Mouse (Mus musculus) forebrain, embryonic 14.5 days (tissue): ENCODE measurements around the gene Zfp362. TPM values are rescaled to one million over a fixed set of nuclear protein-coding genes. Genes with fewer than 3 reads are reported as not detected.

ENCODE experiments used
- ATAC-seq: fragments of 200-750 bp; cut with Nextera tagmentation; 2 replicates; pipeline ENCODE4 v1.8.0; 2017; ENCODE audit warnings: mild to moderate bottlenecking, moderate library complexity
- DNase-seq: peaks from one replicate; pipeline ENCODE4 v3.0.0-alpha.2; 2015; ENCODE audit warnings: low spot score
- H3K27ac ChIP-seq: fragments of 300-500 bp; sonication (generic); 2 replicates; pipeline ENCODE4 v1.5.1; 2014; ENCODE audit warnings: low read depth, mild to moderate bottlenecking, control low read depth, low read length, moderate library complexity
- H3K27me3 ChIP-seq: fragments of 300-500 bp; sonication (generic); replicated peaks from 2 replicates; pipeline ENCODE4 v1.6.1; 2014; ENCODE audit warnings: low read length, control low read depth, mixed read lengths; ENCODE audit not compliant: control insufficient read depth, insufficient read depth
- H3K36me3 ChIP-seq: fragments of 300-500 bp; sonication (generic); 2 replicates; pipeline ENCODE4 v1.6.1; 2014; ENCODE audit warnings: low read length, control low read depth; ENCODE audit not compliant: control insufficient read depth, insufficient read depth
- H3K4me1 ChIP-seq: fragments of 300-500 bp; sonication (generic); 2 replicates; pipeline ENCODE4 v1.6.1; 2014; ENCODE audit warnings: antibody characterized with exemption, low read length, control low read depth; ENCODE audit not compliant: control insufficient read depth, insufficient read depth
- H3K4me2 ChIP-seq: fragments of 300-500 bp; sonication (generic); 2 replicates; pipeline ENCODE4 v1.6.1; 2014; ENCODE audit warnings: mild to moderate bottlenecking, control low read depth, low read length
- H3K4me3 ChIP-seq: fragments of 300-500 bp; sonication (generic); 2 replicates; pipeline ENCODE4 v1.5.1; 2014; ENCODE audit warnings: low read depth, low read length, control low read depth
- H3K9ac ChIP-seq: fragments of 300-500 bp; sonication (generic); 2 replicates; pipeline ENCODE4 v1.6.1; 2014; ENCODE audit warnings: mild to moderate bottlenecking, low read length, control low read depth, moderate library complexity
- H3K9me3 ChIP-seq: fragments of 300-500 bp; sonication (generic); replicated peaks from 2 replicates; pipeline ENCODE4 v1.6.1; 2016; ENCODE audit warnings: low read length, control low read depth, mixed read lengths; ENCODE audit not compliant: control insufficient read depth
- WGBS: fragments of 180-500 bp; shearing (Covaris S2); extraction: QIAGEN DNeasy Blood & Tissue Kit; methylation state at CpG from one replicate; pipeline ENCODE4 v1.1.7; 2014; 5-methylcytosine and 5-hydroxymethylcytosine counted together
- polyA plus RNA-seq: library from polyadenylated mRNA; unstranded; fragments of >200 nt; fragmentation: Nextera tagmentation; extraction: Ambion mirVana; gene quantifications from 2 replicates; pipeline ENCODE4 v1.2.1, GENCODE M21; 2014

Zfp362 gene
- 26.1 and 31.3 TPM in 2 replicates for polyA plus RNA-seq

GRCm38 (mm10) chr4:128806043-128806826, at the start of gene Zfp362:
Gene Zfp362, minus strand, starts transcription at chr4:128806045.
- peak within 1 kb of the TSS; percentile 72 for H3K4me3 ChIP-seq
- DNase-seq = peak; percentile 69
- under 1% methylated on average over 47 of the region's 111 CpGs for WGBS

GRCm38 (mm10) chr4:128855613-128856040, 49.8 kb upstream of the Zfp362 start:
- H3K4me1 ChIP-seq = no peaks in the 10 kb centered on the region
- WGBS = 76% methylated on average over 4 of the region's 4 CpGs
- no peak for DNase-seq

More at GRCm38 (mm10) chr4:128806043-128806826, at the start of gene Zfp362:
- Histone ChIP-seq H3K9me3 (no peaks in the 10 kb centered on the region), H3K9ac (peak within 1 kb of the TSS; percentile 98), H3K4me2 (peak within 1 kb of the TSS; percentile 74), H3K27me3 (no peaks in the 10 kb centered on the region), H3K4me1 (peaks cover 24% of the 10 kb centered on the region), H3K36me3 (no peaks in the 10 kb centered on the region), H3K27ac (peak within 1 kb of the TSS; percentile 97)
- ATAC-seq = peak; percentile 65

GRCm38 (mm10) chr4:128853117-128853516, 47.3 kb upstream of the Zfp362 start:
- DNase-seq (no peak), ATAC-seq (no peak)
- Histone ChIP-seq H3K4me1 (no peaks in the 10 kb centered on the region), H3K27ac (no peak overlapping the region), H3K9me3 (no peaks in the 10 kb centered on the region), H3K4me2 (no peak overlapping the region), H3K9ac (no peak overlapping the region), H3K36me3 (no peaks in the 10 kb centered on the region), H3K4me3 (no peak overlapping the region), H3K27me3 (no peaks in the 10 kb centered on the region)
- 85% methylated on average over 11 of the region's 11 CpGs for WGBS

More at GRCm38 (mm10) chr4:128855613-128856040, 49.8 kb upstream of the Zfp362 start:
- H3K9ac ChIP-seq = no peak overlapping the region
- no peak overlapping the region for H3K4me3 ChIP-seq
- no peaks in the 10 kb centered on the region for H3K36me3 ChIP-seq
- H3K4me2 ChIP-seq = no peak overlapping the region
- ATAC-seq = no peak
- H3K27ac ChIP-seq = no peak overlapping the region
- no peaks in the 10 kb centered on the region for H3K9me3 ChIP-seq
- no peaks in the 10 kb centered on the region for H3K27me3 ChIP-seq

GRCm38 (mm10) chr4:128852266-128852887, 46.5 kb upstream of the Zfp362 start:
- no peak for ATAC-seq
- H3K4me2 ChIP-seq = no peak overlapping the region
- H3K27ac ChIP-seq = no peak overlapping the region
- H3K27me3 ChIP-seq = no peaks in the 10 kb centered on the region
- WGBS = 92% methylated on average over 12 of the region's 12 CpGs
- H3K4me3 ChIP-seq = no peak overlapping the region
- H3K36me3 ChIP-seq = no peaks in the 10 kb centered on the region
- DNase-seq = no peak
- no peaks in the 10 kb centered on the region for H3K9me3 ChIP-seq
- H3K4me1 ChIP-seq = no peaks in the 10 kb centered on the region
- H3K9ac ChIP-seq = no peak overlapping the region

GRCm38 (mm10) chr4:128849686-128850085, 43.8 kb upstream of the Zfp362 start:
- Histone ChIP-seq H3K36me3 (no peaks in the 10 kb centered on the region), H3K4me1 (peaks cover 4% of the 10 kb centered on the region), H3K4me2 (no peak overlapping the region), H3K27me3 (no peaks in the 10 kb centered on the region), H3K4me3 (no peak overlapping the region), H3K27ac (no peak overlapping the region), H3K9me3 (no peaks in the 10 kb centered on the region), H3K9ac (no peak overlapping the region)
- WGBS = 74% methylated on average over 7 of the region's 7 CpGs
- DNase-seq (no peak), ATAC-seq (no peak)

- Histone ChIP-seq H3K27ac (no peak overlapping the region), H3K36me3 (no peaks in the 10 kb centered on the region), H3K9me3 (no peaks in the 10 kb centered on the region), H3K4me2 (no peak overlapping the region), H3K4me1 (peaks cover 6% of the 10 kb centered on the region), H3K9ac (no peak overlapping the region), H3K27me3 (no peaks in the 10 kb centered on the region), H3K4me3 (no peak overlapping the region)
- DNase-seq (no peak), ATAC-seq (no peak)
- 90% methylated on average over 3 of the region's 3 CpGs for WGBS
Observed at GRCm38 (mm10) chr4:128848961-128849360, 43.1 kb upstream of the Zfp362 start.

- ATAC-seq (peak; percentile 78), DNase-seq (peak; percentile 77)
- 52% methylated on average over 12 of the region's 12 CpGs for WGBS
Observed at GRCm38 (mm10) chr4:128845367-128845973, 39.6 kb upstream of the Zfp362 start.

GRCm38 (mm10) chr4:128844566-128844965, 38.7 kb upstream of the Zfp362 start:
- WGBS = 32% methylated on average over 13 of the region's 13 CpGs
- no peak overlapping the region for H3K4me2 ChIP-seq
- ATAC-seq (0 out of 2 replicates have a peak, but pooled peaks have one; percentile 2), DNase-seq (peak; percentile 13)
- no peaks in the 10 kb centered on the region for H3K36me3 ChIP-seq
- H3K27me3 ChIP-seq = no peaks in the 10 kb centered on the region
- no peak overlapping the region for H3K27ac ChIP-seq
- no peaks in the 10 kb centered on the region for H3K9me3 ChIP-seq
- peaks cover 8% of the 10 kb centered on the region for H3K4me1 ChIP-seq
- H3K4me3 ChIP-seq = no peak overlapping the region
- no peak overlapping the region for H3K9ac ChIP-seq

More at GRCm38 (mm10) chr4:128845367-128845973, 39.6 kb upstream of the Zfp362 start:
- no peaks in the 10 kb centered on the region for H3K27me3 ChIP-seq
- no peak overlapping the region for H3K4me2 ChIP-seq
- H3K4me1 ChIP-seq = peaks cover 8% of the 10 kb centered on the region
- no peak overlapping the region; the same call in 1 of the 2 replicates for H3K27ac ChIP-seq
- no peak overlapping the region for H3K4me3 ChIP-seq
- H3K9me3 ChIP-seq = no peaks in the 10 kb centered on the region
- H3K9ac ChIP-seq = no peak overlapping the region
- H3K36me3 ChIP-seq = no peaks in the 10 kb centered on the region
